ENCODE assay signal across 15 mouse cellular contexts in genomic region chr1:132559045-132559444, GRCm38 (mm10). TPM values are rescaled to one million over a fixed set of nuclear protein-coding genes. Genes with fewer than 3 reads are reported as not detected.
DNase-seq lines count a peak whose midpoint lies in the region; ATAC-seq lines count a peak whose summit lies in the region.
"Had no signal": no experiment of that assay in that cellular context is flagged by ENCODE, and none has a peak within 500 bp of the region (broad histone marks: within the 10 kb centered on the region; RNA-seq: fewer than 3 reads in every experiment).

No protein-coding gene starts in this region.

- peak; percentile 54 for DNase-seq in embryo, embryonic 9.5 days (ENCODE audit: extremely low spot score)
- DNase-seq in MN1 (ENCODE audit: low spot score) = no peak
- DNase-seq in thymus, postnatal 25 days = no peak
- no peak for DNase-seq in heart, adult 18-20 months
- DNase-seq: kidney, postnatal 25 days; layer of hippocampus, postnatal 36 days; lung, adult 18-20 months; right cerebral cortex, postnatal 4 days; thymus, postnatal 36 days had no signal

- H3K9me3 ChIP-seq in forebrain, embryonic 13.5 days (replicated peaks) = no peaks in the 10 kb centered on the region
- no peaks in the 10 kb centered on the region for H3K9me3 ChIP-seq in hindbrain, embryonic 16.5 days (ENCODE audit: control insufficient read depth, low read length)
- H3K9me3 ChIP-seq in neural tube, embryonic 14.5 days (ENCODE audit: control insufficient read depth, low read length) = no peaks in the 10 kb centered on the region
- H3K9me3 ChIP-seq: heart, embryonic 13.5 days; limb, embryonic 12.5 days had no signal

- no peak overlapping the region for H3K4me3 ChIP-seq in forebrain, embryonic 13.5 days
- no peak overlapping the region for H3K4me3 ChIP-seq in hindbrain, embryonic 16.5 days (ENCODE audit: low read length)
- H3K4me3 ChIP-seq in neural tube, embryonic 14.5 days (ENCODE audit: low read depth, low read length) = no peak overlapping the region
- H3K4me3 ChIP-seq: heart, embryonic 13.5 days; limb, embryonic 12.5 days had no signal

- peaks cover 56% of the 10 kb centered on the region for H3K4me1 ChIP-seq in forebrain, embryonic 13.5 days
- H3K4me1 ChIP-seq in hindbrain, embryonic 16.5 days (ENCODE audit: control insufficient read depth, insufficient read depth, low read depth, low read length) = peaks cover 24% of the 10 kb centered on the region
- peaks cover 30% of the 10 kb centered on the region for H3K4me1 ChIP-seq in neural tube, embryonic 14.5 days (ENCODE audit: control insufficient read depth, insufficient read depth, low read length)

- WGBS in forebrain, embryonic 13.5 days = 13% methylated on average over 6 of the region's 6 CpGs
- 15% methylated on average over 6 of the region's 6 CpGs for WGBS in hindbrain, embryonic 16.5 days
- WGBS in neural tube, embryonic 14.5 days = 12% methylated on average over 6 of the region's 6 CpGs

- no peaks in the 10 kb centered on the region for H3K36me3 ChIP-seq in forebrain, embryonic 13.5 days (ENCODE audit: poor library complexity, severe bottlenecking)
- H3K36me3 ChIP-seq in hindbrain, embryonic 16.5 days (ENCODE audit: control insufficient read depth, insufficient read depth, low read length) = no peaks in the 10 kb centered on the region
- H3K36me3 ChIP-seq in neural tube, embryonic 14.5 days (ENCODE audit: control insufficient read depth, insufficient read depth, low read length) = no peaks in the 10 kb centered on the region
- H3K36me3 ChIP-seq: heart, embryonic 13.5 days; limb, embryonic 12.5 days had no signal

- H3K9ac ChIP-seq in forebrain, embryonic 13.5 days = no peak overlapping the region
- no peak overlapping the region for H3K9ac ChIP-seq in hindbrain, embryonic 16.5 days (ENCODE audit: low read depth, low read length)
- H3K9ac ChIP-seq in neural tube, embryonic 14.5 days (replicated peaks; ENCODE audit: low read depth, low read length) = no peak overlapping the region
- H3K9ac ChIP-seq: heart, embryonic 13.5 days; limb, embryonic 12.5 days had no signal

- H3K27me3 ChIP-seq in forebrain, embryonic 13.5 days = no peaks in the 10 kb centered on the region
- H3K27me3 ChIP-seq in hindbrain, embryonic 16.5 days (replicated peaks; ENCODE audit: control insufficient read depth, insufficient read depth, low read length) = no peaks in the 10 kb centered on the region
- H3K27me3 ChIP-seq in neural tube, embryonic 14.5 days (ENCODE audit: control insufficient read depth, insufficient read depth, low read length) = no peaks in the 10 kb centered on the region
- H3K27me3 ChIP-seq: Patski had no signal

- no peak overlapping the region for H3K4me2 ChIP-seq in forebrain, embryonic 13.5 days
- no peak overlapping the region for H3K4me2 ChIP-seq in hindbrain, embryonic 16.5 days (ENCODE audit: low read length)
- no peak overlapping the region for H3K4me2 ChIP-seq in neural tube, embryonic 14.5 days (ENCODE audit: low read depth, low read length)
- H3K4me2 ChIP-seq: limb, embryonic 12.5 days had no signal

- ATAC-seq in forebrain, embryonic 13.5 days = no peak
- ATAC-seq in hindbrain, embryonic 16.5 days = 0 out of 2 replicates have a peak, but pooled peaks have one; percentile 9
- ATAC-seq in neural tube, embryonic 14.5 days (ENCODE audit: low read depth) = peak; percentile 28; the same call in 1 of the 2 replicates
- ATAC-seq: Patski had no signal

- H3K27ac ChIP-seq in forebrain, embryonic 13.5 days = peak overlapping the region; percentile 93
- H3K27ac ChIP-seq in hindbrain, embryonic 16.5 days (ENCODE audit: low read depth, low read length) = peak overlapping the region; percentile 19; the same call in 1 of the 2 replicates
- H3K27ac ChIP-seq in neural tube, embryonic 14.5 days (ENCODE audit: low read depth, low read length) = peak overlapping the region; percentile 76
- H3K27ac ChIP-seq: limb, embryonic 12.5 days had no signal

RNA-seq across cellular contexts. Expression of gene Cntn2, which starts 16.0 kb away (rescaled TPM):
- 53.6 and 68.9 TPM in 2 replicates for polyA plus RNA-seq in forebrain, embryonic 13.5 days (2015; fragmentation: Nextera tagmentation; extraction: Ambion mirVana)
- 24.3 and 31.0 TPM in 2 replicates for polyA plus RNA-seq in hindbrain, embryonic 16.5 days (2015; fragmentation: Nextera tagmentation; extraction: Ambion mirVana)
- 18.5 and 43.6 TPM in 2 replicates for polyA plus RNA-seq in neural tube, embryonic 14.5 days (2014; fragmentation: Nextera tagmentation; extraction: Ambion mirVana)
- total RNA-seq in heart, adult 18-20 months (2021) = 1 to 10 TPM; 3.1 to 4.0 TPM

RNA-seq across cellular contexts. Expression of gene Tmem81, which starts 53.0 kb away (rescaled TPM):
- polyA plus RNA-seq in forebrain, embryonic 13.5 days (2015; fragmentation: Nextera tagmentation; extraction: Ambion mirVana) = 0.92 and 1.4 TPM in 2 replicates
- polyA plus RNA-seq in hindbrain, embryonic 16.5 days (2015; fragmentation: Nextera tagmentation; extraction: Ambion mirVana) = 0.56 and 0.95 TPM in 2 replicates
- polyA plus RNA-seq in neural tube, embryonic 14.5 days (2014; fragmentation: Nextera tagmentation; extraction: Ambion mirVana) = 0.60 and 1.3 TPM in 2 replicates
- total RNA-seq in heart, adult 18-20 months (2021) = 1 to 10 TPM; 1.5 TPM

Comparison
In these comparisons a context has a peak if more than half of its experiments do, and no peak if none do; other contexts are left out.
1. H3K27ac ChIP-seq: peak in every context shown above with its lines; median percentile 93 in forebrain, embryonic 13.5 days; 76 in neural tube, embryonic 14.5 days; 19 in hindbrain, embryonic 16.5 days.